Mouse (Mus musculus): Measurements from ENCODE around the gene Trim26.
"Not testable (repeated sequence)": the region's sequence is repeated elsewhere in the genome, so short reads cannot be mapped to it uniquely, and the experiment has no call there.

Trim26 gene

GRCm38 (mm10) chr17:36836874-36837647, at the start of gene Trim26:
Gene Trim26 (plus strand): TSS chr17:36837134.
- peak; percentile 98 for DNase-seq (ENCODE audit: low read depth, low spot score)

DNA sequence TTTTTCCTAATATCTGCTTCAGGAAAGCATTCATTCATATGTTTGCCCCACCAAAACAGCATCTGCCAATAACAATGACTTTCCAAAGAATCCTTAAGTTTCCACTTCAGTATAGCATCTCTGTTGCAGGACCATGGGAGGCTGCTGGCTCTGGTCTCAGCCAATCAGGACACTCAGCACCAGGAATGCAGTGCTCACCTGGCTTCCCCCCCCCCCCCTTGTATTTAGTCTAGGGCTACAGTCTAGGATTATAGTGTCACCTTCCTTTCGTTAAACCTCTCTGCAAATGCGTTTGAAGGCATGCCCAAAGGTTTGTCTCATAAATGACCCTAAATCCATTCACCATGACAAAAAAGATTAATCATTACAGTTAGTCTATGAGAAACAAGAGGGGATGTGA, 48.6 kb upstream of the Trim26 start:
- DNase-seq (ENCODE audit: low read depth, low spot score) = no peak

- DNase-seq (ENCODE audit: low read depth, low spot score) = peak; percentile 77
Measured at GRCm38 (mm10) chr17:36788801-36789200, 48.1 kb upstream of the Trim26 start.

- DNase-seq (ENCODE audit: low read depth, low spot score) = no peak
Measured at GRCm38 (mm10) chr17:36799493-36799892, 37.4 kb upstream of the Trim26 start.

DNA sequence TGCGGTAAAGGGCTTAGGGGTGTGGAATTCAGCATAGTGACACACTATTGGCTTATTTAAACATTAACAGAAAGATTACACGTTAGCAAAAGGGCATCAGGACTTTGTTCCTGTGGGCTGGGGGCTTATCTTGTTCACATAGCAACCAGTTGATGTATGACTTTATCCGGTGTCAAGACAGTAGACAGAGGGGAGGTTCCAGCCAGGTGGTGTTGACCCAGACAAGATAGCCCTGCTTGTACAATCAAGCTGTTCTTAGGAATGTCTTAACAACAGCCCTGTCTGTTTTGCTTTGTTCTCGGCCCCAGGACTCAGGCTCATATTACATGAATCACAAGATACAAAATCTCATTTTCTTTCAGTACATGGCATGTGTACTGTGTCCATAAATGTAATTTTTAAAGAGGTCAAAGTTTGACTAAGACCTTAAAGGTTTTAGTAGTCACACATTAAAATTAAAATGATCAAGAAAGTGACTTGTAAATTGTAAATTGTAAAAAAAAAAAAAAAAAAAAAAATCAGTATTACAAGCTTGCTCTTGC, 36.9 kb upstream of the Trim26 start:
- not testable (repeated sequence) for DNase-seq (ENCODE audit: low read depth, low spot score)

DNA sequence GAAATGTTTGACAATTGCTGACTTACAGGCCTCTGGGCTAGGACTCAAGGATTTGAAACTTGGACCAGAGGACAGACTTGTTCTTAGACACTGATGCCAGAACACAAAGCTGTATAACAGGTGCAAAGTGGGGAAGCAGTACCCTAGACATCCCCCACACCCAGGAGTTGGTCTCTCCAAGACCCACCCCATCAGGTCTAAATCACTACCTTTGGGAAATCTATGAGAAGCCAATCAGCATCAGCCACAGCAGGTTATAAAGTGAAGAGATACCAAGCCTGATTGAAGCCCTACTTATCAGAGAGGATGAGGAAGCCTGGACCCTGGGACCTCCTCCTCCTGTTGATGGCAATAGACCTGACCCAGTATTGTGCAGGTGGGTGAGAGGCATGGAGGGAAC, 25.1 kb upstream of the Trim26 start, which contains the start of gene H2-M10.6:
Gene H2-M10.6, plus strand, starts transcription at position 301 of the 400 bp plus-strand sequence.
- no peak for DNase-seq (ENCODE audit: low read depth, low spot score)

DNA sequence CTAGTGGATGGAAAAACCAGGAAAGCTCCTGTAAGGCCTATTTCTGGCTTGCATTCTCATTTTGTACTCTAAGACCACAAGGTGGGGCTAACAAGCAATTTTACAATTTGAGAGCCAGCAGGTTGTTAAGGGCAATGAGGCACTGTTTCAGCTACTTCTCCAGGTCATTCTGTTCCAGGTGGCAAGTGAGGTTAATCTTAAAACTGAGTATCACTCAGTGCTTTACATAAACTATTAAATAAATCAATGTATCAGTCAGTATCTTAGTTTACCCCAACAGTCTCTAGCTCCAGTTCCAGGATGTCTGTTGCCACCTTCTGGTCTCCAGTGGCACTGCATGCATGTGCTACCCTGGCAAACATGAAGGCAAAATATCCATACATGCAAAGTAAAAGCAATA, 12.9 kb upstream of the Trim26 start:
- no peak for DNase-seq (ENCODE audit: low read depth, low spot score)

- no peak for DNase-seq (ENCODE audit: low read depth, low spot score)
Measured at GRCm38 (mm10) chr17:36825525-36825924, 11.4 kb upstream of the Trim26 start.

- DNase-seq (ENCODE audit: low read depth, low spot score) = peak; percentile 41
Measured at GRCm38 (mm10) chr17:36826002-36826401, 10.9 kb upstream of the Trim26 start.

DNA sequence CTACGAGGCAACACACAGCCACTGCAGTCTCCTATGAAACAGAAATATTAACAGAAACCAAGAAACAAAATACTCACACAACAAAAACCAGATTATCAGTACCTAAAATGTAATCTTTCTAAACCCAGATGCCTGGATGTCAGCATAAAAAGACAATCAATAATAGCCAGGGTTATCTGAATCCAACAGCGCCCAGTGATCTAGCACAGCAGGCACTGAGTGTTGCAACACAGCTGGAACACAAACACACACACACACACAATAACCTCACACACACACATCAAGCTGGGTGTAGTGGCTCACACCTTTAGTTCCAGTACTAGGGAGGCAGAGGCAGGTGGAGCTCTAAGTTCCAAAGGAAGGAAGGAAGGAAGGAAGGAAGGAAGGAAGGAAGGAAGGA, 8.4 kb upstream of the Trim26 start:
- no peak for DNase-seq (ENCODE audit: low read depth, low spot score)

GRCm38 (mm10) chr17:36830470-36830869, 6.5 kb upstream of the Trim26 start:
- DNase-seq (ENCODE audit: low read depth, low spot score) = no peak

DNA sequence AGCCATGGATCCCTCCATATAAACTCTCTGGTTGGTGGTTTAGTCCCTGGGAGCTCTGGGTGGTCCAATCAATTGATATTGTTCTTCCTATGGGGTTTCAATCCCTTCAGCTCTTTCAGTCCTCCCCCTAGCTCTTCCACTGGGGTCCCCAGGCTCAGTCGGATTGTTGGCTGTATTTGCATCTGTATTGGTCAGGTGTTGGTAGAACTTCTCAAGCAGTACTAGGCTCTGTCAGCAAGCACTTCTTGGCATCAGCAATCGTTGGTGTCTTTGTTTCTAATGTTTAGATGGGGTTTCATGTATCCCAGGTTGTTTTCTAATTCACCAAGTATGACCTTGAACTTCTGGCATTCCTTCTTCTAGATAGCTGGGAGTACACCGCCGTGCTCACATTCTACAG, 4.2 kb upstream of the Trim26 start:
- no peak for DNase-seq (ENCODE audit: low read depth, low spot score)

- DNase-seq (ENCODE audit: low read depth, low spot score) = peak; percentile 58
Measured at GRCm38 (mm10) chr17:36835591-36836426, 1.1 kb upstream of the Trim26 start.

GRCm38 (mm10) chr17:36836427-36836812, 514 bp upstream of the Trim26 start:
- DNase-seq (ENCODE audit: low read depth, low spot score) = no peak

GRCm38 (mm10) chr17:36839001-36839400, 2.1 kb downstream of the Trim26 start:
- no peak for DNase-seq (ENCODE audit: low read depth, low spot score)

DNA sequence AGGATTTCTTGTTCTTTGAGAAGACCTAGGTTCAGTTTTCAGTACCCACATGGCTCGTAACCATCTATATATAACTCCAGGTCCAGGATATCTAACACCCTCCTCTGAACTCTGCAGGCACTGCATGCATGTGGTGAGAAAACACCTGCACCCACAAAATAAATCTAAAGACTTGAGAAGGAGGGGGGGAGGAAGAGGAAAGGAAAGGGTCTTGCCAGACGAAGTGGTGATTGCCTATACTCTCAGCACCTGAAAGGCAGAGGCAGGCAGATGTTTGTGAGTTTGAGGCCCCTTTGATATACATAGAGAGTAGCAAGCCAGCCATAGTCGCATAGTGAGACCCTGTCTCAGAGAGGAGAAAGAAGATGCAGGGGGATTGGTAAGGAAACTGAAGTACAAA, 3.0 kb downstream of the Trim26 start:
- no peak for DNase-seq (ENCODE audit: low read depth, low spot score)

- no peak for DNase-seq (ENCODE audit: low read depth, low spot score)
Measured at GRCm38 (mm10) chr17:36840961-36841445, 4.1 kb downstream of the Trim26 start.

- DNase-seq (ENCODE audit: low read depth, low spot score) = no peak
Measured at GRCm38 (mm10) chr17:36843696-36844095, 6.8 kb downstream of the Trim26 start.

GRCm38 (mm10) chr17:36844286-36844719, 7.4 kb downstream of the Trim26 start:
- no peak for DNase-seq (ENCODE audit: low read depth, low spot score)

DNA sequence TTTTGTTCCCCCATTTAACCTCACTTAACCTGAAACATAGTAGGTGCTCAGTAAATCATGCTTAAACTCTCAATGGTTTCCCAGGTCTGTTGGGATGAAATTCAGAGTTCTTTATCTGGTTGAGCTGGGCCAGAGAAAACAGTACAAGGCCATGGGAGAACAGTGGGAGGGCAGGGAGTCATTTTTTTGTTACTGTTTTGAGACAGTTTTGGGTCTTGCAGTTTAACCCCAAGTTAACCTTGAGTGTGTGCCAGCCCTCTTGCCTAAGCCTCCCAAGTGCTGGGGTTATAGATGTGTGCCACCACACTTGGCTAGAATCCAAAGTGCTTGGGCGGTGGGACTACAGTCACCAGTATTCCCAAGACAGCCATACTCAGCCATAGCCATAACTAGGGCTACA, 7.8 kb downstream of the Trim26 start:
- DNase-seq (ENCODE audit: low read depth, low spot score) = no peak

DNA sequence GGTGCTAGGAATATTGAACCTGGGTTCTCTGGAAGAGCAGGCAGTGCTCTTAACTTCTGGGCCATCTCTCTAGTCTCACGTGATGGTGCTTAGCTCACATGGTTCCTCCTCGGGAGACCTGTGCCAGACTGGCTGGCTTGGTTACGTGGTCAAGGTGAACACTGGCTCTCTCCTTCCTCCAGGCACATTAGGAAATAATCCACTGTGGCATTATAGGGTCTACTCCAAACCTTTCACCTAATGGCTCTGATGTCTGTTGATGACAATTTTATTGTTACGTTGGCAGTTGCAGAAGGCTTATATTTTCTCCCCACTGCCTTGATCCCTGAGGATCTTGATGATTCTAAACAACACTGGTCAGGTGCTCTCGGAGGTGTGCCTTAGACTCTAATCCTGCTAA, 12.0 kb downstream of the Trim26 start:
- DNase-seq (ENCODE audit: low read depth, low spot score) = no peak

DNA sequence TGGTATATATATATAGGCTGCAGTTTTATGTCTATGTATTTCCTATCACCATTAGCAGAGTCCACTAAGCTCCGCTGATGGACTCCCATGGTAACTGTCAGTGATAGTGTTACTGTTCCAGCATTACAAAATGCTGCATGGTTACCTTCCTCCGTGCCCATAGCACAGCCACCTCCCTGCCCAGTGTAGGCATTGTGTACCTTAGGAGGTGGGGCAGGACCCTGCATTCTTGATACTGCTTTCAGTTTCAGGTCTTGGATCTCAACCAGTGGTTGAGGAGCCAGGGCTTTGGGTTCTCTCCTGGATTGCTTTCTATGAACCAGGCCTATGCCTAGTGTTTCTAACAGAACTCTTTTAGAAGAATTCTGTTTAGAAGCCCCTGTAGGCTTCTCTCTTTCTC, 13.1 kb downstream of the Trim26 start:
- no peak for DNase-seq (ENCODE audit: low read depth, low spot score)
